Mouse (Mus musculus): ENCODE measurements around the gene Tmem258.
"Not testable (repeated sequence)": the region's sequence is repeated elsewhere in the genome, so short reads cannot be mapped to it uniquely, and the experiment has no call there.

The Tmem258 gene

GRCm38 (mm10) chr19:10203848-10204615, at the start of gene Tmem258, which contains the start of gene Fen1:
Gene Tmem258 (plus strand): TSS chr19:10204014.
Gene Fen1 (minus strand): TSS chr19:10204169.
- peak; percentile 80 to 92 for DNase-seq (ENCODE audit: low spot score in 2 of 2)

- DNase-seq (ENCODE audit: low spot score in 2 of 2): no peak
These were observed 46.1 kb upstream of the Tmem258 start for GRCm38 (mm10) chr19:10157725-10158124.

- no peak for DNase-seq (ENCODE audit: low spot score in 2 of 2)
These were observed 39.9 kb upstream of the Tmem258 start for GRCm38 (mm10) chr19:10163896-10164295.

- not testable (repeated sequence) for DNase-seq (ENCODE audit: low spot score in 2 of 2)
These were observed 37.9 kb upstream of the Tmem258 start for GRCm38 (mm10) chr19:10165928-10166327.

- DNase-seq (ENCODE audit: low spot score in 2 of 2): no peak
These were observed 36.7 kb upstream of the Tmem258 start for GRCm38 (mm10) chr19:10167112-10167511.

- DNase-seq (ENCODE audit: low spot score in 2 of 2): no peak
These were observed 35.9 kb upstream of the Tmem258 start for GRCm38 (mm10) chr19:10167951-10168350.

GRCm38 (mm10) chr19:10168441-10168840, 35.4 kb upstream of the Tmem258 start:
- DNase-seq (ENCODE audit: low spot score in 2 of 2): no peak

GRCm38 (mm10) chr19:10169179-10169578, 34.6 kb upstream of the Tmem258 start:
- no peak for DNase-seq (ENCODE audit: low spot score in 2 of 2)

GRCm38 (mm10) chr19:10169692-10170330, 34.0 kb upstream of the Tmem258 start:
- DNase-seq (ENCODE audit: low spot score in 2 of 2): not testable (repeated sequence)

GRCm38 (mm10) chr19:10170466-10170865, 33.3 kb upstream of the Tmem258 start:
- no peak for DNase-seq (ENCODE audit: low spot score in 2 of 2)

GRCm38 (mm10) chr19:10171359-10171758, 32.5 kb upstream of the Tmem258 start:
- DNase-seq (ENCODE audit: low spot score in 2 of 2): no peak

GRCm38 (mm10) chr19:10171846-10172245, 32.0 kb upstream of the Tmem258 start:
- DNase-seq (ENCODE audit: low spot score in 2 of 2): no peak

GRCm38 (mm10) chr19:10173116-10173718, 30.6 kb upstream of the Tmem258 start:
- DNase-seq (ENCODE audit: low spot score in 2 of 2): no peak

GRCm38 (mm10) chr19:10173844-10174539, 29.8 kb upstream of the Tmem258 start:
- DNase-seq (ENCODE audit: low spot score in 2 of 2): no peak

GRCm38 (mm10) chr19:10174956-10175355, 28.9 kb upstream of the Tmem258 start:
- no peak for DNase-seq (ENCODE audit: low spot score in 2 of 2)

GRCm38 (mm10) chr19:10176477-10176876, 27.3 kb upstream of the Tmem258 start:
- no peak for DNase-seq (ENCODE audit: low spot score in 2 of 2)

GRCm38 (mm10) chr19:10176941-10177372, 26.9 kb upstream of the Tmem258 start:
- no peak for DNase-seq (ENCODE audit: low spot score in 2 of 2)

GRCm38 (mm10) chr19:10181225-10181624, 22.6 kb upstream of the Tmem258 start:
- DNase-seq (ENCODE audit: low spot score in 2 of 2): no peak

- no peak for DNase-seq (ENCODE audit: low spot score in 2 of 2)
These were observed 21.7 kb upstream of the Tmem258 start for GRCm38 (mm10) chr19:10182142-10182541.

- peak; percentile 89 to 95 for DNase-seq (ENCODE audit: low spot score in 2 of 2)
These were observed 21.0 kb upstream of the Tmem258 start, which contains the start of gene Fads1 for GRCm38 (mm10) chr19:10182670-10183298. Gene Fads1 (plus strand): TSS chr19:10182888.

GRCm38 (mm10) chr19:10183299-10183983, 20.4 kb upstream of the Tmem258 start:
- peak in 1 of 2 experiments; percentile 62 for DNase-seq (ENCODE audit: low spot score in 2 of 2)

Measured in cerebellum, postnatal 4 days (tissue).